Mouse (Mus musculus) kidney, adult 2 months (tissue): ENCODE measurements at regions not wholly inside any gene's neighbourhood (a gene's known extent, or its start where the extent isn't known, plus 50 kb on each side); places are given as distances from the start of the nearest gene placed in this dataset.

Experiments
- DNase-seq: peaks from one replicate; pipeline ENCODE4 v3.0.0; 2021
- H3K27ac ChIP-seq: fragments of 200-500 bp; 2 replicates; pipeline ENCODE4 v1.5.1; 2012; ENCODE audit warnings: low read depth, low read length, control low read depth, inconsistent platforms; ENCODE audit not compliant: insufficient read depth
- H3K27me3 ChIP-seq: fragments of 200-500 bp; replicated peaks from 2 replicates; pipeline ENCODE4 v1.6.1; 2012; ENCODE audit warnings: mild to moderate bottlenecking, moderate library complexity, low read length, inconsistent platforms; ENCODE audit not compliant: control insufficient read depth, insufficient read depth
- H3K36me3 ChIP-seq: fragments of 200-500 bp; 2 replicates; pipeline ENCODE4 v1.6.1; 2012; ENCODE audit warnings: mild to moderate bottlenecking, moderate library complexity, low read length, inconsistent platforms; ENCODE audit not compliant: control insufficient read depth, insufficient read depth
- H3K4me1 ChIP-seq: fragments of 200-500 bp; 2 replicates; pipeline ENCODE4 v1.6.1; 2011; ENCODE audit warnings: low read length; ENCODE audit not compliant: control insufficient read depth, insufficient read depth
- H3K4me3 ChIP-seq: fragments of 200-500 bp; 2 replicates; pipeline ENCODE4 v1.5.1; 2011; ENCODE audit warnings: mild to moderate bottlenecking, low read depth, low read length, control low read depth; ENCODE audit not compliant: insufficient read depth
- CTCF ChIP-seq: fragments of 200-500 bp; conservative IDR thresholded peaks from 2 replicates; pipeline ENCODE4 v1.5.1; 2011; ENCODE audit warnings: low read depth, mild to moderate bottlenecking, control low read depth, low read length, moderate library complexity, mixed read lengths; ENCODE audit not compliant: insufficient read depth, insufficient read length
- POLR2A ChIP-seq: fragments of 200-500 bp; IDR thresholded peaks from one replicate; pipeline ENCODE4 v1.6.1; 2011; ENCODE audit warnings: low read depth, low read length, control low read depth
- WGBS: fragments of 180-500 bp; shearing (Covaris S2); methylation state at CpG from one replicate; pipeline ENCODE4 v1.1.7; 2018; 5-methylcytosine and 5-hydroxymethylcytosine counted together

- Histone ChIP-seq H3K4me1 (no peaks in the 10 kb centered on the region), H3K27me3 (no peaks in the 10 kb centered on the region), H3K4me3 (no peak overlapping the region), H3K36me3 (no peaks in the 10 kb centered on the region), H3K27ac (no peak overlapping the region)
- WGBS, result 70% methylated on average over 5 of the region's 5 CpGs
- TF ChIP-seq POLR2A, result no peak
- TF ChIP-seq CTCF, result no peak
- DNase-seq, result no peak
Measured at GRCm38 (mm10) chr6:100435222-100435621, 147.9 kb upstream of the Rybp start.

DNA sequence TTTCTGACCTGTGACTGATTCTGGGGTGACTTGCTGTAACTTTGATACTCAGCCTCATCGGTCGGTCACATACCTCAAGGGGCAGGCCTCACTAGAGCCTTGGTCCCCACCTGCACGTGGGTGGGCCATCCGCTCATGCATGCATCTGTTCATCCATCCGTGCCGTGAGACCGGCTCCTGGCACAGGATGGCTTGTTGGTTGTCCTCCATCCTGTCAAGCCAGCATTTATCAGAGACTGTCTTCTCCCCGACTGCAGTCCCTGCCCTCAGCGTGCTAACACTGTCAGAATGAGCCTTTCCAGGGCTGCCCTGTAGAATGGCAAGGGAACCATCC is 146.2 kb upstream of the Rybp start:
- 47% methylated on average over 9 of the region's 9 CpGs for WGBS
- Histone ChIP-seq H3K27ac (no peak overlapping the region), H3K4me1 (no peaks in the 10 kb centered on the region), H3K36me3 (no peaks in the 10 kb centered on the region), H3K4me3 (no peak overlapping the region), H3K27me3 (no peaks in the 10 kb centered on the region)
- DNase-seq, result no peak
- no peak for TF ChIP-seq POLR2A
- no peak for TF ChIP-seq CTCF

- WGBS, result 57% methylated on average over 17 of the region's 17 CpGs
- DNase-seq, result no peak
- Histone ChIP-seq H3K36me3 (no peaks in the 10 kb centered on the region), H3K27ac (no peak overlapping the region), H3K27me3 (no peaks in the 10 kb centered on the region), H3K4me3 (no peak overlapping the region), H3K4me1 (no peaks in the 10 kb centered on the region)
- TF ChIP-seq CTCF, result no peak
- no peak for TF ChIP-seq POLR2A
Measured at GRCm38 (mm10) chr6:100432688-100433533, 145.6 kb upstream of the Rybp start.

GRCm38 (mm10) chr6:100430286-100430685 is 143.0 kb upstream of the Rybp start:
- no peaks in the 10 kb centered on the region for H3K36me3 ChIP-seq
- H3K4me3 ChIP-seq, result no peak overlapping the region
- H3K4me1 ChIP-seq, result no peaks in the 10 kb centered on the region
- no peak for DNase-seq
- H3K27me3 ChIP-seq, result no peaks in the 10 kb centered on the region
- no peak for TF ChIP-seq CTCF
- 94% methylated on average over 4 of the region's 4 CpGs for WGBS
- H3K27ac ChIP-seq, result no peak overlapping the region

DNA sequence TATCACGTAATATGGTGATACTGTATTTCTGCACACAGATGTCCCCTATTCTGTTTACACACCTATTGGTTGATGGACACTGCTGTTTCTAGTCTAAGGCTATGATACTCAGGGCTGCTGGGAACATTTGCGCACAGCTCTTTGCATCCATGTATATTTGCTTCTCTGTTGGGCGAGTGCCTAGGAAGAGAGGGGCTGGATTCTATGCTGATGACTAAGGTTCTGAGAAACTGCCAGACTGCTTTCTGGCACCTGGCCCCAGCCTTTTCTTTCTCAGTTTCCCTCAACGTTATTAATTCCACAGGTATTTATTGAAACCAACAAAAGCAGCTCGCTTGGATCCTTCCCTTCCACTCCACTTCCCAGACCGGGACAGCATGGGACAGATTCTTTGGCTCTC is 142.2 kb upstream of the Rybp start:
- no peak overlapping the region for H3K27ac ChIP-seq
- no peak for DNase-seq
- 90% methylated on average over 6 of the region's 6 CpGs for WGBS
- no peaks in the 10 kb centered on the region for H3K36me3 ChIP-seq
- TF ChIP-seq POLR2A, result no peak
- no peak for TF ChIP-seq CTCF
- H3K4me1 ChIP-seq, result no peaks in the 10 kb centered on the region
- H3K4me3 ChIP-seq, result no peak overlapping the region
- no peaks in the 10 kb centered on the region for H3K27me3 ChIP-seq

DNA sequence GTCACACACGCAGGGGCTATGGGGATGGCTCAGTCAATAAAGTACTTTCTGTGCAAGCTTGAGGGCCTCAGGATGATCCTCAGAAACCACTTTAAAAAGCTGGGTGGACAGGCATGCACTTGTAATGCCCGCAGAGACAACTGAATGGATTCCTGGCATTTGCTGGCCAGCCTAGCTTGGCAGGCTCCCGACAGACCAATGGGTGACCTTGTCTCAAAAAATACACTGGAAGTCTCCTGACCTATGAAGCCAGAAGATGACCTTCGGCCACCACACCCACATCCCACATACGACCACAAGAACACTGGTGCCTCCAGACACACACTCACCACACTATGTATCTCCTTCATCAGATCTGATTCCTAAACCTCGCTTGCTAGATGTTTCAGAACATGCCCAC is 141.5 kb upstream of the Rybp start:
- 83% methylated on average over 6 of the region's 6 CpGs for WGBS
- no peak overlapping the region for H3K27ac ChIP-seq
- H3K4me1 ChIP-seq, result no peaks in the 10 kb centered on the region
- no peak overlapping the region for H3K4me3 ChIP-seq
- TF ChIP-seq POLR2A (no peak), CTCF (no peak)
- no peaks in the 10 kb centered on the region for H3K36me3 ChIP-seq
- no peak for DNase-seq
- no peaks in the 10 kb centered on the region for H3K27me3 ChIP-seq

DNA sequence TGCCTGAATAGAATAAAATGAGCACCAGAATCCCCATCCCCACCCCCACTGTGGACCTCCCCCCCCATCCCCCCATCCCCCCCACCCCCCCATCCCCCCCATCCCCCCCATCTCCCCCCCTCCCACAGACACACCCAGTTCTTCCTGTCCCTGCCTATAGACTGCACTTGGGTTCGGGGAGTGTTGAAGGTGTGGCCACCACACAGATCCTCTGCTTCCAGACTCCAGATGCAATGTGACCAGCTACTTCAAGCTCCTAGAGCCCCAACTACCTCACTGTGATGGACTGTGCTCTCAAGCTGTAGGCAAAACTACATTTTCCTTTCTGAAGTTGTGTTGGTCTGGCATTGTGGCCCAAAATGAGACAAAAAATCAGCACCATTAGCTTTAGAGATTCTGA is 138.3 kb upstream of the Rybp start:
- Histone ChIP-seq H3K27me3 (no peaks in the 10 kb centered on the region), H3K4me3 (no peak overlapping the region), H3K27ac (no peak overlapping the region), H3K4me1 (no peaks in the 10 kb centered on the region), H3K36me3 (no peaks in the 10 kb centered on the region)
- TF ChIP-seq POLR2A, result no peak
- no peak for DNase-seq
- 64% methylated on average over 1 of the region's 1 CpGs for WGBS

DNA sequence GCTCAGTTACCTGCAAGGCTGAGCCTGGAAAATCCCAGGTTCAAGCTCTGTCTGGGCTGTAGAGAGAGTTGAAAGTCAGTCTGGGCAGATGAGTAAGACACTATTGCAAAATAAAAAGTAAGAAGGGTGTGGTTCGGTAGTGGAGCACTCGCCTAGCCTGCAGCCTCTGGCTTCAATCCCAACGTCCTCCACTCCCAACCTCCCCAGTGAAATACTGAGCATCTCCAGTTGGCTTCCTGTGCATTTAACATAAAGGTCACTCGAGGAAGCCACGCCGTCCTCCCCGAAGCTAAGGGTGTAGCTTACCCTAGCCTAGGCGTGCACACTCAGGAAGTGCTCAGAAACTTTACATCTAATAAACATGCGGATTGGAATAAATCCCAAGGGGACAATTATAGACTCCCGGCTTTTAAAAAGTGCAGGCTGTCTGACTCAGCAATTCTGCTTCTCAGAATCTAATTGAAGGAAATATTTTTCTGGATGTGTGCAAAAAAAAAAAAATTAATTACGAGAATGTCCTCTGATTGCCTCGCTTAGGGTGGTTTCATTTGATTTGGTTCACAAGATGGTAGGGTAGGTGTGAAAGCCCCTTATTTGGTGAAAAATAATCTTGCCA is 137.6 kb upstream of the Rybp start:
- TF ChIP-seq POLR2A, result no peak
- TF ChIP-seq CTCF, result no peak
- H3K4me3 ChIP-seq, result no peak overlapping the region
- no peaks in the 10 kb centered on the region for H3K27me3 ChIP-seq
- 50% methylated on average over 12 of the region's 12 CpGs for WGBS
- no peaks in the 10 kb centered on the region for H3K4me1 ChIP-seq
- DNase-seq, result no peak
- no peak overlapping the region for H3K27ac ChIP-seq
- H3K36me3 ChIP-seq, result no peaks in the 10 kb centered on the region
